Mouse (Mus musculus): ENCODE results near the gene Rufy1. TPM values are rescaled to one million over a fixed set of nuclear protein-coding genes. Genes with fewer than 3 reads are reported as not detected.

The Rufy1 gene
- polyA plus RNA-seq, 1 experiment from 2014 or later, result 19.1 TPM

GRCm38 (mm10) chr11:50396766-50397307 lies 34.1 kb downstream of the Rufy1 start:
- no peak for TF ChIP-seq CTCF (IDR thresholded peaks at IDR 0.05; ENCODE audit: low read depth)
- H3K4me1 ChIP-seq (replicated peaks; ENCODE audit: control insufficient read depth, insufficient read depth, low read length), result no peaks in the 10 kb centered on the region
- no peak overlapping the region for H3K9ac ChIP-seq (ENCODE audit: low read depth, low read length)
- 76% methylated on average over 11 of the region's 11 CpGs for WGBS
- no peaks in the 10 kb centered on the region for H3K27me3 ChIP-seq (replicated peaks; ENCODE audit: control insufficient read depth, insufficient read depth, low read length)
- no peaks in the 10 kb centered on the region for H3K9me3 ChIP-seq (ENCODE audit: control insufficient read depth)
- no peak overlapping the region for H3K27ac ChIP-seq (ENCODE audit: low read depth, low read length)
- ATAC-seq, result no peak
- H3K36me3 ChIP-seq (ENCODE audit: control insufficient read depth, insufficient read depth), result peaks cover 69% of the 10 kb centered on the region
- H3K4me3 ChIP-seq (ENCODE audit: low read depth, low read length), result no peak overlapping the region
- H3K4me2 ChIP-seq (replicated peaks; ENCODE audit: low read depth), result no peak overlapping the region

GRCm38 (mm10) chr11:50394731-50395130 lies 36.2 kb downstream of the Rufy1 start:
- no peak for ATAC-seq
- Histone ChIP-seq H3K27ac (ENCODE audit: low read depth, low read length) (no peak overlapping the region), H3K4me3 (ENCODE audit: low read depth, low read length) (no peak overlapping the region), H3K9ac (ENCODE audit: low read depth, low read length) (no peak overlapping the region), H3K27me3 (replicated peaks; ENCODE audit: control insufficient read depth, insufficient read depth, low read length) (no peaks in the 10 kb centered on the region), H3K9me3 (ENCODE audit: control insufficient read depth) (no peaks in the 10 kb centered on the region), H3K4me1 (replicated peaks; ENCODE audit: control insufficient read depth, insufficient read depth, low read length) (no peaks in the 10 kb centered on the region), H3K4me2 (replicated peaks; ENCODE audit: low read depth) (no peak overlapping the region), H3K36me3 (ENCODE audit: control insufficient read depth, insufficient read depth) (peaks cover 57% of the 10 kb centered on the region)
- 92% methylated on average over 7 of the region's 7 CpGs for WGBS
- TF ChIP-seq CTCF (IDR thresholded peaks at IDR 0.05; ENCODE audit: low read depth), result no peak

DNA sequence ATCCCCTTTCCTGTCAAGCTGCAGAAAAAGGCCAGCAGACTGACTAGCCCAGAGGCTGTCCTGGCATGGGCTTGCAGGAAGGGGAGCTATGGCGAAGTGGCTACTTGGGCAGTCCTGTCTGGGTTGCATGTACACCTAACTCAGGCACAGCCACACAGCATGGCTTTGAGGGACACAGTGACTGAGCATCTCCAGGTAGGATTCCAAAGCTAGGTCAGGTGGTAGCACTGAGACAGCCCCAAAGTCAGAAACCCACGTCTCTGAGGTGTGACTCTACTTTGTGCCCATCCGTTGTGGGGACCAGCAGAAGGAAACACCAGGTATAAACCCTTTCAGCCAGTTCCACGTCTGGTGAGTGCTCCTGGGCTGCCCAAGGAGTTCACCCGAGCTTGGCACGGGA lies 37.6 kb downstream of the Rufy1 start:
- no peak for ATAC-seq

GRCm38 (mm10) chr11:50391272-50391960 lies 39.5 kb downstream of the Rufy1 start:
- 83% methylated on average over 4 of the region's 4 CpGs for WGBS
- Histone ChIP-seq H3K4me2 (replicated peaks; ENCODE audit: low read depth) (no peak overlapping the region), H3K9me3 (ENCODE audit: control insufficient read depth) (no peaks in the 10 kb centered on the region), H3K27ac (ENCODE audit: low read depth, low read length) (no peak overlapping the region), H3K36me3 (ENCODE audit: control insufficient read depth, insufficient read depth) (peaks cover 59% of the 10 kb centered on the region), H3K4me3 (ENCODE audit: low read depth, low read length) (no peak overlapping the region), H3K27me3 (replicated peaks; ENCODE audit: control insufficient read depth, insufficient read depth, low read length) (no peaks in the 10 kb centered on the region), H3K9ac (ENCODE audit: low read depth, low read length) (no peak overlapping the region), H3K4me1 (replicated peaks; ENCODE audit: control insufficient read depth, insufficient read depth, low read length) (no peaks in the 10 kb centered on the region)
- no peak for ATAC-seq
- TF ChIP-seq CTCF (IDR thresholded peaks at IDR 0.05; ENCODE audit: low read depth), result no peak

More for the DNA sequence above, 37.6 kb downstream of the Rufy1 start:
- no peak overlapping the region for H3K4me2 ChIP-seq (replicated peaks; ENCODE audit: low read depth)
- H3K27ac ChIP-seq (ENCODE audit: low read depth, low read length), result no peak overlapping the region
- no peak for TF ChIP-seq CTCF (IDR thresholded peaks at IDR 0.05; ENCODE audit: low read depth)
- H3K4me1 ChIP-seq (replicated peaks; ENCODE audit: control insufficient read depth, insufficient read depth, low read length), result no peaks in the 10 kb centered on the region
- H3K27me3 ChIP-seq (replicated peaks; ENCODE audit: control insufficient read depth, insufficient read depth, low read length), result no peaks in the 10 kb centered on the region
- H3K4me3 ChIP-seq (ENCODE audit: low read depth, low read length), result no peak overlapping the region
- no peaks in the 10 kb centered on the region for H3K9me3 ChIP-seq (ENCODE audit: control insufficient read depth)
- 88% methylated on average over 6 of the region's 6 CpGs for WGBS
- H3K9ac ChIP-seq (ENCODE audit: low read depth, low read length), result no peak overlapping the region
- peaks cover 58% of the 10 kb centered on the region for H3K36me3 ChIP-seq (ENCODE audit: control insufficient read depth, insufficient read depth)

DNA sequence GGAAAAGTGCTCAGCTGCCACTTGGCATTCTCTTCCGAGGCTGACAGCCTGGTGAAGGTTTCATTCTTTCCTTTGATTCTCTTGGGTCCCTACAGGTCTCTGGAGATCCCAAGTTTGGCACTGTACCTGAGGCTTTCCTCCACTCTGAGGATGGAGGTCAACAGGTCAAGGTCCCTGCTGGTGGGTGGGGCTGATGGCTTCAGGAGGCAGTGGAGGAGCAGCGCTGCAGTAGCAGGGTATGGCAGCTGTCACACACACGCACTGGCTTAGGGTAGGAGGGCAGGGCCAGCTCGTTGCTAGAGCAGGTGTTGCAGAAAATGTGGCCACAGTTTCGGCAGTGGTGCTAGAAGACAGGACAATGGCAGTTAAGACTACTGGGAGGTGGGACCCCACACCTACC lies 41.3 kb downstream of the Rufy1 start:
- no peaks in the 10 kb centered on the region for H3K27me3 ChIP-seq (replicated peaks; ENCODE audit: control insufficient read depth, insufficient read depth, low read length)
- H3K4me1 ChIP-seq (replicated peaks; ENCODE audit: control insufficient read depth, insufficient read depth, low read length), result no peaks in the 10 kb centered on the region
- 53% methylated on average over 5 of the region's 5 CpGs for WGBS
- no peak for ATAC-seq
- H3K4me2 ChIP-seq (replicated peaks; ENCODE audit: low read depth), result no peak overlapping the region
- no peak overlapping the region for H3K4me3 ChIP-seq (ENCODE audit: low read depth, low read length)
- peaks cover 61% of the 10 kb centered on the region for H3K36me3 ChIP-seq (ENCODE audit: control insufficient read depth, insufficient read depth)
- no peak for TF ChIP-seq CTCF (IDR thresholded peaks at IDR 0.05; ENCODE audit: low read depth)
- no peak overlapping the region for H3K9ac ChIP-seq (ENCODE audit: low read depth, low read length)
- H3K27ac ChIP-seq (ENCODE audit: low read depth, low read length), result peak overlapping the region; percentile 15; the same call in 1 of the 2 replicates
- no peaks in the 10 kb centered on the region for H3K9me3 ChIP-seq (ENCODE audit: control insufficient read depth)

- Histone ChIP-seq H3K27ac (ENCODE audit: low read depth, low read length) (peak overlapping the region; percentile 15; the same call in 1 of the 2 replicates), H3K4me2 (replicated peaks; ENCODE audit: low read depth) (no peak overlapping the region), H3K9me3 (ENCODE audit: control insufficient read depth) (no peaks in the 10 kb centered on the region), H3K36me3 (ENCODE audit: control insufficient read depth, insufficient read depth) (peaks cover 60% of the 10 kb centered on the region), H3K4me3 (ENCODE audit: low read depth, low read length) (no peak overlapping the region), H3K4me1 (replicated peaks; ENCODE audit: control insufficient read depth, insufficient read depth, low read length) (no peaks in the 10 kb centered on the region), H3K9ac (ENCODE audit: low read depth, low read length) (no peak overlapping the region), H3K27me3 (replicated peaks; ENCODE audit: control insufficient read depth, insufficient read depth, low read length) (no peaks in the 10 kb centered on the region)
- TF ChIP-seq CTCF (IDR thresholded peaks at IDR 0.05; ENCODE audit: low read depth), result no peak
- WGBS, result 62% methylated on average over 3 of the region's 3 CpGs
- ATAC-seq, result no peak
Observed at GRCm38 (mm10) chr11:50389011-50389410, 41.9 kb downstream of the Rufy1 start.
